Mouse (Mus musculus): ENCODE results near the gene B3gnt3. TPM values are rescaled to one million over a fixed set of nuclear protein-coding genes. Genes with fewer than 3 reads are reported as not detected.
A peak's percentile ranks its signal among the peaks of the same experiment; 100 is the strongest.

The B3gnt3 gene
- total and polyA plus RNA-seq, 3 experiments: 6.1 to 8.6 (median 6.4) TPM

GRCm38 (mm10) chr8:71674071-71674470 is 27.5 kb downstream of the B3gnt3 start:
- Histone ChIP-seq H3K27ac (no peak overlapping the region), H3K27me3 (ENCODE audit: control insufficient read depth, insufficient read depth, low read length) (no peaks in the 10 kb centered on the region), H3K9ac (ENCODE audit: low read depth, low read length) (no peak overlapping the region), H3K4me3 (no peak overlapping the region), H3K79me2 (replicated peaks; ENCODE audit: control insufficient read depth, insufficient read depth, low read length) (no peaks in the 10 kb centered on the region), H3K4me1 (ENCODE audit: control insufficient read depth, insufficient read depth, low read length) (peaks cover 5% of the 10 kb centered on the region; the same call in 1 of the 2 replicates), H3K36me3 (ENCODE audit: control insufficient read depth, insufficient read depth, low read length) (no peaks in the 10 kb centered on the region)
- DNase-seq: no peak
- 70% methylated on average over 2 of the region's 2 CpGs for WGBS
- intact Hi-C loops (cut with DNase I): no loop called here
- TF ChIP-seq CTCF (IDR thresholded peaks at IDR 0.05): no peak
- no peak for TF ChIP-seq EP300 (IDR thresholded peaks at IDR 0.05; ENCODE audit: insufficient read depth, low read depth, low read length)
- TF ChIP-seq POLR2A (IDR thresholded peaks at IDR 0.05; ENCODE audit: insufficient read depth, low read depth, low read length): no peak

GRCm38 (mm10) chr8:71672168-71672735 is 29.3 kb downstream of the B3gnt3 start:
- Histone ChIP-seq H3K9ac (ENCODE audit: low read depth, low read length) (peak overlapping the region; percentile 67), H3K4me3 (peak overlapping the region; percentile 57), H3K36me3 (ENCODE audit: control insufficient read depth, insufficient read depth, low read length) (no peaks in the 10 kb centered on the region), H3K4me1 (ENCODE audit: control insufficient read depth, insufficient read depth, low read length) (peaks cover 5% of the 10 kb centered on the region), H3K79me2 (replicated peaks; ENCODE audit: control insufficient read depth, insufficient read depth, low read length) (no peaks in the 10 kb centered on the region), H3K27me3 (ENCODE audit: control insufficient read depth, insufficient read depth, low read length) (no peaks in the 10 kb centered on the region), H3K27ac (peak overlapping the region; percentile 80)
- no peak for TF ChIP-seq CTCF (IDR thresholded peaks at IDR 0.05)
- whole genome bisulfite sequencing: 61% methylated on average over 6 of the region's 6 CpGs
- intact Hi-C loops (cut with DNase I): no loop called here
- no peak for DNase-seq

- under 1% methylated on average over 42 of the region's 42 CpGs for WGBS
- Histone ChIP-seq H3K4me1 (ENCODE audit: control insufficient read depth, insufficient read depth, low read length) (peaks cover 5% of the 10 kb centered on the region), H3K79me2 (replicated peaks; ENCODE audit: control insufficient read depth, insufficient read depth, low read length) (no peaks in the 10 kb centered on the region), H3K27ac (peak within 1 kb of the TSS; percentile 80), H3K36me3 (ENCODE audit: control insufficient read depth, insufficient read depth, low read length) (no peaks in the 10 kb centered on the region), H3K27me3 (ENCODE audit: control insufficient read depth, insufficient read depth, low read length) (no peaks in the 10 kb centered on the region), H3K9ac (ENCODE audit: low read depth, low read length) (peak within 1 kb of the TSS; percentile 67), H3K4me3 (peak within 1 kb of the TSS; percentile 57)
- peak; percentile 89 to 97 for DNase-seq
- intact Hi-C loops (cut with DNase I): no loop called here
- TF ChIP-seq CTCF (IDR thresholded peaks at IDR 0.05) (no peak), POLR2A (IDR thresholded peaks at IDR 0.05; ENCODE audit: insufficient read depth, low read depth, low read length) (peak; percentile 75), EP300 (IDR thresholded peaks at IDR 0.05; ENCODE audit: insufficient read depth, low read depth, low read length) (0 out of 2 replicates have a peak, but pooled peaks have one; percentile 42)
Observed at GRCm38 (mm10) chr8:71671549-71671965, 30.0 kb downstream of the B3gnt3 start, which contains the start of gene Unc13a. Gene Unc13a (minus strand): TSS chr8:71671757.

- under 1% methylated on average over 61 of the region's 64 CpGs for WGBS
- no peak for DNase-seq
- peaks cover 5% of the 10 kb centered on the region for H3K4me1 ChIP-seq (ENCODE audit: control insufficient read depth, insufficient read depth, low read length)
Observed at GRCm38 (mm10) chr8:71670621-71671548, 30.7 kb downstream of the B3gnt3 start.

GRCm38 (mm10) chr8:71670198-71670597 is 31.4 kb downstream of the B3gnt3 start:
- Histone ChIP-seq H3K4me1 (ENCODE audit: control insufficient read depth, insufficient read depth, low read length) (peaks cover 4% of the 10 kb centered on the region), H3K4me3 (no peak overlapping the region), H3K9ac (ENCODE audit: low read depth, low read length) (no peak overlapping the region), H3K27ac (no peak overlapping the region), H3K79me2 (replicated peaks; ENCODE audit: control insufficient read depth, insufficient read depth, low read length) (no peaks in the 10 kb centered on the region), H3K36me3 (ENCODE audit: control insufficient read depth, insufficient read depth, low read length) (no peaks in the 10 kb centered on the region), H3K27me3 (ENCODE audit: control insufficient read depth, insufficient read depth, low read length) (no peaks in the 10 kb centered on the region)
- intact Hi-C loops (cut with DNase I): no loop called here
- 23% methylated on average over 12 of the region's 12 CpGs for WGBS
- DNase-seq: no peak
- no peak for TF ChIP-seq CTCF (IDR thresholded peaks at IDR 0.05)
- no peak for TF ChIP-seq EP300 (IDR thresholded peaks at IDR 0.05; ENCODE audit: insufficient read depth, low read depth, low read length)
- TF ChIP-seq POLR2A (IDR thresholded peaks at IDR 0.05; ENCODE audit: insufficient read depth, low read depth, low read length): no peak

More at GRCm38 (mm10) chr8:71670621-71671548, 30.7 kb downstream of the B3gnt3 start:
- no peaks in the 10 kb centered on the region for H3K36me3 ChIP-seq (ENCODE audit: control insufficient read depth, insufficient read depth, low read length)
- no peak for TF ChIP-seq CTCF (IDR thresholded peaks at IDR 0.05)
- TF ChIP-seq POLR2A (IDR thresholded peaks at IDR 0.05; ENCODE audit: insufficient read depth, low read depth, low read length): no peak
- TF ChIP-seq EP300 (IDR thresholded peaks at IDR 0.05; ENCODE audit: insufficient read depth, low read depth, low read length): no peak
- H3K27ac ChIP-seq: no peak overlapping the region
- no peaks in the 10 kb centered on the region for H3K79me2 ChIP-seq (replicated peaks; ENCODE audit: control insufficient read depth, insufficient read depth, low read length)
- intact Hi-C loops (cut with DNase I): no loop called here
- H3K4me3 ChIP-seq: peak overlapping the region; percentile 57
- no peaks in the 10 kb centered on the region for H3K27me3 ChIP-seq (ENCODE audit: control insufficient read depth, insufficient read depth, low read length)
- H3K9ac ChIP-seq (ENCODE audit: low read depth, low read length): no peak overlapping the region

Data from heart, adult 2 months (tissue).